Mouse (Mus musculus) cerebellum, adult 2 months (tissue): ENCODE results near the gene Lemd2.

Experiments used
- CTCF ChIP-seq: fragments of 200-500 bp; IDR thresholded peaks from 2 replicates; pipeline ENCODE4 v1.5.1; 2011; ENCODE audit warnings: low read depth, mild to moderate bottlenecking, control low read depth, low read length, moderate library complexity, borderline replicate concordance; ENCODE audit not compliant: insufficient read depth
- POLR2A ChIP-seq: fragments of 200-500 bp; IDR thresholded peaks from 2 replicates; pipeline ENCODE4 v1.6.1; 2011; ENCODE audit warnings: low read length, control low read depth, borderline replicate concordance; ENCODE audit not compliant: insufficient read depth

GRCm38 (mm10) chr17:27204075-27204909 is at the start of gene Lemd2:
- no peak for TF ChIP-seq CTCF
- peak; percentile 33 for TF ChIP-seq POLR2A
